Mouse (Mus musculus): Measurements from ENCODE around the gene Castor2. TPM values are rescaled to one million over a fixed set of nuclear protein-coding genes. Genes with fewer than 3 reads are reported as not detected.
A peak's percentile ranks its signal among the peaks of the same experiment; 100 is the strongest.

Gene Castor2
- polyA plus RNA-seq, 1 experiment = 15.9 TPM

GRCm38 (mm10) chr5:134085227-134085626 is 14.3 kb upstream of the Castor2 start:
- 86% methylated on average over 4 of the region's 4 CpGs for WGBS
- H3K4me3 ChIP-seq (ENCODE audit: control insufficient read depth, insufficient read depth, low read length) = no peak overlapping the region
- H3K27me3 ChIP-seq (ENCODE audit: control insufficient read depth, insufficient read depth, low read length) = no peaks in the 10 kb centered on the region
- no peak for TF ChIP-seq CTCF (IDR thresholded peaks at IDR 0.05; ENCODE audit: borderline replicate concordance, control insufficient read depth, extremely low read depth, insufficient read depth, low read length, poor library complexity)
- no peak for TF ChIP-seq POLR2A (IDR thresholded peaks at IDR 0.05; ENCODE audit: control insufficient read depth, extremely low read depth, insufficient read depth, low read length, poor library complexity)
- no peaks in the 10 kb centered on the region for H3K4me1 ChIP-seq (replicated peaks; ENCODE audit: control insufficient read depth, insufficient read depth, low read length)
- no peaks in the 10 kb centered on the region for H3K36me3 ChIP-seq (ENCODE audit: control insufficient read depth, insufficient read depth, low read length)
- no peak overlapping the region for H3K27ac ChIP-seq (ENCODE audit: control insufficient read depth, insufficient read depth, low read length)
- no peak for DNase-seq

GRCm38 (mm10) chr5:134085887-134086639 is 13.4 kb upstream of the Castor2 start:
- no peaks in the 10 kb centered on the region for H3K4me1 ChIP-seq (replicated peaks; ENCODE audit: control insufficient read depth, insufficient read depth, low read length)

GRCm38 (mm10) chr5:134087211-134087610 is 12.3 kb upstream of the Castor2 start:
- WGBS = 88% methylated on average over 5 of the region's 5 CpGs

More at GRCm38 (mm10) chr5:134085887-134086639, 13.4 kb upstream of the Castor2 start:
- H3K27ac ChIP-seq (ENCODE audit: control insufficient read depth, insufficient read depth, low read length) = no peak overlapping the region
- WGBS = 94% methylated on average over 3 of the region's 3 CpGs
- no peaks in the 10 kb centered on the region for H3K36me3 ChIP-seq (ENCODE audit: control insufficient read depth, insufficient read depth, low read length)
- no peak overlapping the region for H3K4me3 ChIP-seq (ENCODE audit: control insufficient read depth, insufficient read depth, low read length)
- H3K27me3 ChIP-seq (ENCODE audit: control insufficient read depth, insufficient read depth, low read length) = no peaks in the 10 kb centered on the region
- TF ChIP-seq CTCF (IDR thresholded peaks at IDR 0.05; ENCODE audit: borderline replicate concordance, control insufficient read depth, extremely low read depth, insufficient read depth, low read length, poor library complexity) = no peak
- no peak for TF ChIP-seq POLR2A (IDR thresholded peaks at IDR 0.05; ENCODE audit: control insufficient read depth, extremely low read depth, insufficient read depth, low read length, poor library complexity)
- no peak for DNase-seq

GRCm38 (mm10) chr5:134095766-134096165 is 3.7 kb upstream of the Castor2 start:
- Histone ChIP-seq H3K4me1 (replicated peaks; ENCODE audit: control insufficient read depth, insufficient read depth, low read length) (peaks cover 5% of the 10 kb centered on the region; the same call in 1 of the 2 replicates), H3K4me3 (ENCODE audit: control insufficient read depth, insufficient read depth, low read length) (no peak overlapping the region), H3K27me3 (ENCODE audit: control insufficient read depth, insufficient read depth, low read length) (no peaks in the 10 kb centered on the region), H3K27ac (ENCODE audit: control insufficient read depth, insufficient read depth, low read length) (no peak overlapping the region), H3K36me3 (ENCODE audit: control insufficient read depth, insufficient read depth, low read length) (no peaks in the 10 kb centered on the region)
- WGBS = 93% methylated on average over 2 of the region's 2 CpGs
- TF ChIP-seq POLR2A (IDR thresholded peaks at IDR 0.05; ENCODE audit: control insufficient read depth, extremely low read depth, insufficient read depth, low read length, poor library complexity) (no peak), CTCF (IDR thresholded peaks at IDR 0.05; ENCODE audit: borderline replicate concordance, control insufficient read depth, extremely low read depth, insufficient read depth, low read length, poor library complexity) (no peak)
- no peak for DNase-seq

More at GRCm38 (mm10) chr5:134087211-134087610, 12.3 kb upstream of the Castor2 start:
- no peaks in the 10 kb centered on the region for H3K4me1 ChIP-seq (replicated peaks; ENCODE audit: control insufficient read depth, insufficient read depth, low read length)
- H3K27ac ChIP-seq (ENCODE audit: control insufficient read depth, insufficient read depth, low read length) = no peak overlapping the region
- no peak overlapping the region for H3K4me3 ChIP-seq (ENCODE audit: control insufficient read depth, insufficient read depth, low read length)
- no peak for TF ChIP-seq POLR2A (IDR thresholded peaks at IDR 0.05; ENCODE audit: control insufficient read depth, extremely low read depth, insufficient read depth, low read length, poor library complexity)
- no peak for TF ChIP-seq CTCF (IDR thresholded peaks at IDR 0.05; ENCODE audit: borderline replicate concordance, control insufficient read depth, extremely low read depth, insufficient read depth, low read length, poor library complexity)
- DNase-seq = no peak
- H3K27me3 ChIP-seq (ENCODE audit: control insufficient read depth, insufficient read depth, low read length) = no peaks in the 10 kb centered on the region
- H3K36me3 ChIP-seq (ENCODE audit: control insufficient read depth, insufficient read depth, low read length) = no peaks in the 10 kb centered on the region

- Histone ChIP-seq H3K4me3 (ENCODE audit: control insufficient read depth, insufficient read depth, low read length) (no peak overlapping the region), H3K36me3 (ENCODE audit: control insufficient read depth, insufficient read depth, low read length) (no peaks in the 10 kb centered on the region), H3K4me1 (replicated peaks; ENCODE audit: control insufficient read depth, insufficient read depth, low read length) (peaks cover 5% of the 10 kb centered on the region; the same call in 1 of the 2 replicates), H3K27ac (ENCODE audit: control insufficient read depth, insufficient read depth, low read length) (no peak overlapping the region), H3K27me3 (ENCODE audit: control insufficient read depth, insufficient read depth, low read length) (no peaks in the 10 kb centered on the region)
- no peak for DNase-seq
- 56% methylated on average over 13 of the region's 13 CpGs for WGBS
- TF ChIP-seq POLR2A (IDR thresholded peaks at IDR 0.05; ENCODE audit: control insufficient read depth, extremely low read depth, insufficient read depth, low read length, poor library complexity) = no peak
- TF ChIP-seq CTCF (IDR thresholded peaks at IDR 0.05; ENCODE audit: borderline replicate concordance, control insufficient read depth, extremely low read depth, insufficient read depth, low read length, poor library complexity) = no peak
Measured at GRCm38 (mm10) chr5:134098341-134098902, 1.1 kb upstream of the Castor2 start.

GRCm38 (mm10) chr5:134098976-134099375 is 535 bp upstream of the Castor2 start:
- H3K27ac ChIP-seq (ENCODE audit: control insufficient read depth, insufficient read depth, low read length) = no peak overlapping the region
- peak; percentile 39 for DNase-seq
- under 1% methylated on average over 17 of the region's 17 CpGs for WGBS
- no peak for TF ChIP-seq CTCF (IDR thresholded peaks at IDR 0.05; ENCODE audit: borderline replicate concordance, control insufficient read depth, extremely low read depth, insufficient read depth, low read length, poor library complexity)
- no peak for TF ChIP-seq POLR2A (IDR thresholded peaks at IDR 0.05; ENCODE audit: control insufficient read depth, extremely low read depth, insufficient read depth, low read length, poor library complexity)
- H3K4me1 ChIP-seq (replicated peaks; ENCODE audit: control insufficient read depth, insufficient read depth, low read length) = peaks cover 5% of the 10 kb centered on the region; the same call in 1 of the 2 replicates
- H3K36me3 ChIP-seq (ENCODE audit: control insufficient read depth, insufficient read depth, low read length) = no peaks in the 10 kb centered on the region
- H3K4me3 ChIP-seq (ENCODE audit: control insufficient read depth, insufficient read depth, low read length) = peak overlapping the region; percentile 42
- no peaks in the 10 kb centered on the region for H3K27me3 ChIP-seq (ENCODE audit: control insufficient read depth, insufficient read depth, low read length)
